Mouse (Mus musculus) spleen, adult 2 months (tissue): ENCODE measurements at regions not wholly inside any gene's neighbourhood (a gene's known extent, or its start where the extent isn't known, plus 50 kb on each side); places are given as distances from the start of the nearest gene placed in this dataset.

Source experiments
- DNase-seq, 2 experiments: peaks; one replicate each; pipeline versions ENCODE4 v3.0.0 to v3.0.0-alpha.2; 2012 to 2021; ENCODE audit warnings: low spot score in 2 of 2, low read depth in 1 of 2
- H3K27ac ChIP-seq: fragments of 200-500 bp; 2 replicates; pipeline ENCODE4 v1.5.1; 2012; ENCODE audit warnings: low read length, inconsistent platforms; ENCODE audit not compliant: insufficient read depth
- H3K27me3 ChIP-seq: fragments of 200-500 bp; 2 replicates; pipeline ENCODE4 v1.6.1; 2012; ENCODE audit warnings: mild to moderate bottlenecking, moderate library complexity, low read length, inconsistent platforms; ENCODE audit not compliant: control insufficient read depth, insufficient read depth
- H3K36me3 ChIP-seq: fragments of 200-500 bp; 2 replicates; pipeline ENCODE4 v1.6.1; 2012; ENCODE audit warnings: mild to moderate bottlenecking, low read length, inconsistent platforms; ENCODE audit not compliant: control insufficient read depth, insufficient read depth
- H3K4me1 ChIP-seq: fragments of 200-500 bp; 2 replicates; pipeline ENCODE4 v1.6.1; 2011; ENCODE audit warnings: inconsistent platforms; ENCODE audit not compliant: control insufficient read depth, insufficient read depth, insufficient read length
- H3K4me3 ChIP-seq: fragments of 200-500 bp; 2 replicates; pipeline ENCODE4 v1.5.1; 2011; ENCODE audit warnings: mild to moderate bottlenecking, inconsistent platforms; ENCODE audit not compliant: insufficient read depth, insufficient read length; ENCODE audit errors: extremely low read depth
- CTCF ChIP-seq: fragments of 200-500 bp; IDR thresholded peaks from 2 replicates; pipeline ENCODE4 v1.5.1; 2011; ENCODE audit warnings: mild to moderate bottlenecking, inconsistent platforms; ENCODE audit not compliant: insufficient read depth, insufficient read length, insufficient replicate concordance; ENCODE audit errors: extremely low read depth
- POLR2A ChIP-seq: fragments of 200-500 bp; IDR thresholded peaks from 2 replicates; pipeline ENCODE4 v1.6.1; 2011; ENCODE audit warnings: low read depth, low read length, inconsistent platforms
- WGBS: fragments of 180-500 bp; shearing (Covaris S2); methylation state at CpG from one replicate; pipeline ENCODE4 v1.1.7; 2018; 5-methylcytosine and 5-hydroxymethylcytosine counted together

GRCm38 (mm10) chr13:84345791-84346511 is 123.9 kb downstream of the Tmem161b start:
- TF ChIP-seq CTCF (no peak), POLR2A (no peak)
- peaks cover 5% of the 10 kb centered on the region; the same call in 1 of the 2 replicates for H3K4me1 ChIP-seq
- no peak for DNase-seq
- H3K27me3 ChIP-seq = peaks cover 18% of the 10 kb centered on the region
- no peak overlapping the region for H3K4me3 ChIP-seq
- no peaks in the 10 kb centered on the region for H3K36me3 ChIP-seq
- H3K27ac ChIP-seq = no peak overlapping the region
- 7% methylated on average over 30 of the region's 30 CpGs for WGBS

GRCm38 (mm10) chr13:84346569-84346968 is 124.5 kb downstream of the Tmem161b start:
- Histone ChIP-seq H3K27ac (no peak overlapping the region), H3K4me3 (no peak overlapping the region), H3K36me3 (no peaks in the 10 kb centered on the region), H3K27me3 (peaks cover 18% of the 10 kb centered on the region), H3K4me1 (peaks cover 5% of the 10 kb centered on the region; the same call in 1 of the 2 replicates)
- DNase-seq = no peak
- TF ChIP-seq POLR2A (no peak), CTCF (no peak)
- WGBS = 20% methylated on average over 2 of the region's 2 CpGs

- 12% methylated on average over 21 of the region's 21 CpGs for WGBS
- peaks cover 18% of the 10 kb centered on the region for H3K27me3 ChIP-seq
- no peak for DNase-seq
- H3K4me1 ChIP-seq = peaks cover 5% of the 10 kb centered on the region; the same call in 1 of the 2 replicates
- no peak overlapping the region for H3K4me3 ChIP-seq
- no peaks in the 10 kb centered on the region for H3K36me3 ChIP-seq
- H3K27ac ChIP-seq = no peak overlapping the region
- TF ChIP-seq CTCF = no peak
Measured at GRCm38 (mm10) chr13:84347181-84347913, 125.3 kb downstream of the Tmem161b start.

- peak in 1 of 2 experiments; percentile 51 for DNase-seq
- Histone ChIP-seq H3K27ac (no peak overlapping the region), H3K36me3 (no peaks in the 10 kb centered on the region), H3K4me3 (peak overlapping the region; percentile 38; the same call in 1 of the 2 replicates), H3K4me1 (peaks cover 5% of the 10 kb centered on the region; the same call in 1 of the 2 replicates), H3K27me3 (peaks cover 18% of the 10 kb centered on the region)
- under 1% methylated on average over 34 of the region's 34 CpGs for WGBS
- TF ChIP-seq POLR2A (no peak), CTCF (peak; percentile 16; the same call in 1 of the 2 replicates)
Measured at GRCm38 (mm10) chr13:84347914-84348700, 126.0 kb downstream of the Tmem161b start.

- no peak for TF ChIP-seq POLR2A
- TF ChIP-seq CTCF = no peak
- H3K4me3 ChIP-seq = peak overlapping the region; percentile 35; the same call in 1 of the 2 replicates
- H3K36me3 ChIP-seq = no peaks in the 10 kb centered on the region
- WGBS = 1% methylated on average over 9 of the region's 9 CpGs
- peaks cover 18% of the 10 kb centered on the region for H3K27me3 ChIP-seq
- peaks cover 5% of the 10 kb centered on the region; the same call in 1 of the 2 replicates for H3K4me1 ChIP-seq
- DNase-seq = no peak
- H3K27ac ChIP-seq = no peak overlapping the region
Measured at GRCm38 (mm10) chr13:84348701-84348975, 126.5 kb downstream of the Tmem161b start.

GRCm38 (mm10) chr13:84349001-84349720 is 127.1 kb downstream of the Tmem161b start:
- H3K4me1 ChIP-seq = peaks cover 5% of the 10 kb centered on the region; the same call in 1 of the 2 replicates
- H3K36me3 ChIP-seq = no peaks in the 10 kb centered on the region
- H3K4me3 ChIP-seq = peak overlapping the region; percentile 3; the same call in 1 of the 2 replicates
- H3K27me3 ChIP-seq = peaks cover 15% of the 10 kb centered on the region
- WGBS = under 1% methylated on average over 23 of the region's 23 CpGs
- no peak overlapping the region for H3K27ac ChIP-seq
- no peak for DNase-seq
- TF ChIP-seq CTCF (no peak), POLR2A (no peak)
